Mouse (Mus musculus) ES-E14 (cell line): ENCODE results near the gene Inhbc.

Experiments used
- CHD2 ChIP-seq: IDR thresholded peaks from 2 replicates; pipeline ENCODE4 v1.6.1; 2014; ENCODE audit warnings: mild to moderate bottlenecking, low read depth, low read length, inconsistent platforms
- ZC3H11A ChIP-seq: IDR thresholded peaks from 2 replicates; pipeline ENCODE4 v1.6.1; 2012; ENCODE audit warnings: low read depth, mild to moderate bottlenecking, inconsistent platforms, low read length, borderline replicate concordance
- ZNF384 ChIP-seq: IDR thresholded peaks from 2 replicates; pipeline ENCODE4 v1.6.1; 2012; ENCODE audit warnings: low read depth, low read length, inconsistent platforms

DNA sequence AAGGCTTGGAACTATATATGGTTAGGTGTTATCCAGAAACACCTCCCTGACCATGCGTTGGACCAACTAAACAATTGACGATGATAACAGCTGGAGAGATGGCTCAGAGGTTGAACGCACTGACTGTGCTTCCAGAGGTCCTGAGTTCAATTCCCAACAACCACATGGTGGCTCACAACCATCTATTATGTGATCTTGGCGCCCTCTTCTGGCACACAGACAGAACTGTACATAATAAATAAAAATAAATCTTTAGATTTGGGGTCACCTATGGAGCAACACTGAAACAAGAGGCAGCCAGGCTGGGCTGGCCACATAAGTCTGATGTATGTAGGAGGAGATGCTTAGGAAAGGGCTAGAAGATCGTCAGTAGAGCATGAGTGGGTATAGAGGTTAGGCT is 37.1 kb downstream of the Inhbc start:
- no peak for TF ChIP-seq ZNF384
- TF ChIP-seq CHD2, result no peak
- no peak for TF ChIP-seq ZC3H11A
